Mouse (Mus musculus): Measurements from ENCODE around the gene Scnn1a. TPM values are rescaled to one million over a fixed set of nuclear protein-coding genes. Genes with fewer than 3 reads are reported as not detected.
A peak's percentile ranks its signal among the peaks of the same experiment; 100 is the strongest.

The Scnn1a gene
- polyA plus RNA-seq, 1 experiment from 2014 or later, result 0.21 TPM

DNA sequence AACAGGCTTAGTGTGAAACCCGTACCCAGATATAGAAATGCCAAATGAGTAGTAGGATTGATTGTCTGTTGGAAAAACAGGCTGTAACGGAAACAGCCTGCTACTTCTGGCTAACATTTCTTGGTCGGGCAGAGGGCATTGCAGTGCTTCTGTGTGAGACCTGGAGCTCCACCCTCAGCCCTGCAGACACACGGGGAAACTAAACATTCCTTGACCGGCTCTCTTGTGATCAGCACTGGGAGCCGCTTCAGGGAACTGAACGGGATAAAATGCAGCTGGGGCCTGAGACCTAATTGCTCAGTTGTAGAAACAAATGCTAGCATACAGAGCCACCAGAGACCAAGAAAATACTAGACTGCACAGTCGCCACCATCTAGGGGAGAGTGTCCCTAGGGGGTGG is 35.8 kb downstream of the Scnn1a start:
- H3K4me1 ChIP-seq (replicated peaks; ENCODE audit: control insufficient read depth, insufficient read depth, low read length), result peaks cover 12% of the 10 kb centered on the region; the same call in 1 of the 2 replicates
- H3K4me2 ChIP-seq (ENCODE audit: low read depth, low read length, severe bottlenecking), result no peak overlapping the region
- H3K9me3 ChIP-seq (ENCODE audit: control insufficient read depth, low read length), result no peaks in the 10 kb centered on the region
- ATAC-seq (replicated peaks; ENCODE audit: low FRiP score) (no peak), DNase-seq (ENCODE audit: low spot score) (no peak)
- no peak overlapping the region for H3K9ac ChIP-seq (ENCODE audit: low read length)
- peaks cover 8% of the 10 kb centered on the region; the same call in 1 of the 2 replicates for H3K27me3 ChIP-seq (ENCODE audit: control insufficient read depth, insufficient read depth, low read length)
- 49% methylated on average over 8 of the region's 8 CpGs for WGBS
- H3K4me3 ChIP-seq (ENCODE audit: low read depth, low read length), result no peak overlapping the region
- no peaks in the 10 kb centered on the region for H3K36me3 ChIP-seq (ENCODE audit: control insufficient read depth, insufficient read depth, low read length)
- H3K27ac ChIP-seq (ENCODE audit: low read depth, low read length), result no peak overlapping the region

DNA sequence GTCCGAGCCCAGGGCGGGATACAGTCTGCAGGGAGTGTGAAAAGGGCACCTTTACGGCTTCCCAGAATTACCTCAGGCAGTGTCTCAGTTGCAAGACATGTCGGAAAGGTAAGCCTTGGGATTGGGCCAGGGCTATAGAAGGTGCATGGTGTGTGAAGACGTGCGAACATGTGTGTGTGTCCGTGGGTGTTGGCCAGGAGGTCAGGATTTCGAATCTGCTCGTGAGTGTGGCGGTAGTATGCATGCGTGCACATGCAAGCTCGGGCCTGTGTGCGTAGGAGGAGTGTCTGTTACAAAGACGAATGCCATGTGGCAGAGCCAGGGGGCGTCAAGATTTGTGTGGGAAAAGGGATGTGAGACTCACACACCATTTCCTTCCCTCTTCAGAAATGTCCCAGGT is 36.9 kb downstream of the Scnn1a start:
- Histone ChIP-seq H3K27ac (ENCODE audit: low read depth, low read length) (no peak overlapping the region), H3K27me3 (ENCODE audit: control insufficient read depth, insufficient read depth, low read length) (peaks cover 10% of the 10 kb centered on the region), H3K4me2 (ENCODE audit: low read depth, low read length, severe bottlenecking) (no peak overlapping the region), H3K4me3 (ENCODE audit: low read depth, low read length) (no peak overlapping the region), H3K4me1 (replicated peaks; ENCODE audit: control insufficient read depth, insufficient read depth, low read length) (peaks cover 14% of the 10 kb centered on the region; the same call in 1 of the 2 replicates), H3K9me3 (ENCODE audit: control insufficient read depth, low read length) (no peaks in the 10 kb centered on the region), H3K9ac (ENCODE audit: low read length) (no peak overlapping the region), H3K36me3 (ENCODE audit: control insufficient read depth, insufficient read depth, low read length) (no peaks in the 10 kb centered on the region)
- 91% methylated on average over 15 of the region's 15 CpGs for WGBS
- DNase-seq (ENCODE audit: low spot score) (no peak), ATAC-seq (replicated peaks; ENCODE audit: low FRiP score) (no peak)

DNA sequence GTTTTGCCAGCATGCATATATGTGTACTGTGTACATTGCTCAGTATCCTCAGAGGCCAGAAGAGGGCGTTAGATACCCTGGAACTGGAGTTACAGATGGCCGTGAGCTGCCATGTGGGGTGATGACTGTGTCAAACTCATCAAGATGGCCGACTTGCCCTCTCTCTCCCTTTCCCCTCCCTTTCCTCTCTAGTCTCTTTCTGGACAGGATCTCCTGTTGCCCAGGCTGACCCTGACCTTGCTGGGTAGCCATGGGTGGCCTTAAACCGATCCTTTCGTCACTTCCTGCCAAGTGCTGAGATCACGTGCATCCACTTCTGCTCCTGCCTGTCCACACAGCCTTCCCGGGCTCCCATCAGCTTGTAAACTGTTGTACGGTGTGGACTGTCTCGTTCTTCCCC is 39.5 kb downstream of the Scnn1a start:
- ATAC-seq (replicated peaks; ENCODE audit: low FRiP score), result no peak
- Histone ChIP-seq H3K27me3 (ENCODE audit: control insufficient read depth, insufficient read depth, low read length) (peaks cover 27% of the 10 kb centered on the region), H3K4me1 (replicated peaks; ENCODE audit: control insufficient read depth, insufficient read depth, low read length) (peaks cover 9% of the 10 kb centered on the region; the same call in 1 of the 2 replicates), H3K4me2 (ENCODE audit: low read depth, low read length, severe bottlenecking) (no peak overlapping the region), H3K36me3 (ENCODE audit: control insufficient read depth, insufficient read depth, low read length) (no peaks in the 10 kb centered on the region), H3K9me3 (ENCODE audit: control insufficient read depth, low read length) (no peaks in the 10 kb centered on the region), H3K27ac (ENCODE audit: low read depth, low read length) (no peak overlapping the region), H3K4me3 (ENCODE audit: low read depth, low read length) (no peak overlapping the region), H3K9ac (ENCODE audit: low read length) (no peak overlapping the region)
- no peak for DNase-seq (ENCODE audit: low spot score)
- WGBS, result 53% methylated on average over 9 of the region's 9 CpGs

DNA sequence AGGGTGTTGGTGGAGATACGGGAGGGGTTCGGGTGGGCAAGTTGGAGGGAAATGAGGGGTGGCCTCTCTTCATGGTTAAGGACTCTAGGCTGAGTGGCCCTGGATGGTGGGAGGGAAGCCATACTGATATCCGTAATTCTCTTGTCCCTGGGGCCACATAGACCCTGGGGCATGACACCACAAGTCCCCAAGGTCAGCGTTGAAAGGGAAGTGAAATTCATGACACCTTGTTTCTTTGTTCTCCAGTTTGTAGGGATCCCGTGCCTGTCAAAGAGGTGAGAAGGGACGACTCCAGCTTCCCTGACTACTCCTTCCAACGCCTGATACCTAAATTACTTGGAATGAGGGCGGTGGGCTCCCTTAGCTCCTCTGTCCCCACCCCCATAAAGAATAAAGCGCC is 40.4 kb downstream of the Scnn1a start:
- no peak overlapping the region for H3K4me2 ChIP-seq (ENCODE audit: low read depth, low read length, severe bottlenecking)
- no peak for DNase-seq (ENCODE audit: low spot score)
- H3K9ac ChIP-seq (ENCODE audit: low read length), result no peak overlapping the region
- H3K4me3 ChIP-seq (ENCODE audit: low read depth, low read length), result no peak overlapping the region
- H3K36me3 ChIP-seq (ENCODE audit: control insufficient read depth, insufficient read depth, low read length), result no peaks in the 10 kb centered on the region
- H3K4me1 ChIP-seq (replicated peaks; ENCODE audit: control insufficient read depth, insufficient read depth, low read length), result peaks cover 6% of the 10 kb centered on the region; the same call in 1 of the 2 replicates
- ATAC-seq (replicated peaks; ENCODE audit: low FRiP score), result no peak
- WGBS, result 40% methylated on average over 9 of the region's 9 CpGs
- no peak overlapping the region for H3K27ac ChIP-seq (ENCODE audit: low read depth, low read length)
- no peaks in the 10 kb centered on the region for H3K9me3 ChIP-seq (ENCODE audit: control insufficient read depth, low read length)
- H3K27me3 ChIP-seq (ENCODE audit: control insufficient read depth, insufficient read depth, low read length), result peaks cover 27% of the 10 kb centered on the region

DNA sequence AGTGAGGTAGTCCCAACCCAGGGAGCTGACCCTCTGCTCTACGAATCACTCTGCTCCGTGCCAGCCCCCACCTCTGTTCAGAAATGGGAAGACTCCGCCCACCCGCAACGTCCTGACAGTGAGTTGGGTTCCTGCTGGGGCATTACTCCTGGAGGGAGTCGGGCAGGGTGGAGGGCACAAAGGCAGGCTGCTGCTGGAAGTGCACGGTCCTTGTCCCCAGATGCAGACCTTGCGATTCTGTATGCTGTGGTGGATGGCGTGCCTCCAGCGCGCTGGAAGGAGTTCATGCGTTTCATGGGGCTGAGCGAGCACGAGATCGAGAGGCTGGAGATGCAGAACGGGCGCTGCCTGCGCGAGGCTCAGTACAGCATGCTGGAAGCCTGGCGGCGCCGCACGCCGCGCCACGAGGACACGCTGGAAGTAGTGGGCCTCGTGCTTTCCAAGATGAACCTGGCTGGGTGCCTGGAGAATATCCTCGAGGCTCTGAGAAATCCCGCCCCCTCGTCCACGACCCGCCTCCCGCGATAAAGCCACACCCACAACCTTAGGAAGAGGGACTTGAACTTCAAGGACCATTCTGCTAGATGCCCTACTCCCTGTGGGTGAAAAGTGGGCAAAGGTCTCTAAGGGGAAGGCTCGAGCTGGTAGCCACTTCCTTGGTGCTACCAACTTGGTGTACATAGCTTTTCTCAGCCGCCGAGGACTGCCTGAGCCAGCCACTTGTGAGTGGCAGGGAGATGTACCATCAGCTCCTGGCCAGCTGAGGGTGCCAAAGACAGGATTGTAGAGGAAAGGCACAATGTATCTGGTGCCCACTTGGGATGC is 41.2 kb downstream of the Scnn1a start:
- DNase-seq (ENCODE audit: low spot score) (no peak), ATAC-seq (replicated peaks; ENCODE audit: low FRiP score) (peak; percentile 34; the same call in 1 of the 2 replicates)
- Histone ChIP-seq H3K27ac (ENCODE audit: low read depth, low read length) (no peak overlapping the region), H3K9ac (ENCODE audit: low read length) (no peak overlapping the region), H3K27me3 (ENCODE audit: control insufficient read depth, insufficient read depth, low read length) (peaks cover 27% of the 10 kb centered on the region), H3K4me3 (ENCODE audit: low read depth, low read length) (0 out of 2 replicates have a peak overlapping the region, but pooled peaks have one; percentile 3), H3K4me1 (replicated peaks; ENCODE audit: control insufficient read depth, insufficient read depth, low read length) (peaks cover 6% of the 10 kb centered on the region; the same call in 1 of the 2 replicates), H3K9me3 (ENCODE audit: control insufficient read depth, low read length) (no peaks in the 10 kb centered on the region), H3K4me2 (ENCODE audit: low read depth, low read length, severe bottlenecking) (peak overlapping the region; percentile 37), H3K36me3 (ENCODE audit: control insufficient read depth, insufficient read depth, low read length) (no peaks in the 10 kb centered on the region)
- WGBS, result 8% methylated on average over 38 of the region's 38 CpGs

DNA sequence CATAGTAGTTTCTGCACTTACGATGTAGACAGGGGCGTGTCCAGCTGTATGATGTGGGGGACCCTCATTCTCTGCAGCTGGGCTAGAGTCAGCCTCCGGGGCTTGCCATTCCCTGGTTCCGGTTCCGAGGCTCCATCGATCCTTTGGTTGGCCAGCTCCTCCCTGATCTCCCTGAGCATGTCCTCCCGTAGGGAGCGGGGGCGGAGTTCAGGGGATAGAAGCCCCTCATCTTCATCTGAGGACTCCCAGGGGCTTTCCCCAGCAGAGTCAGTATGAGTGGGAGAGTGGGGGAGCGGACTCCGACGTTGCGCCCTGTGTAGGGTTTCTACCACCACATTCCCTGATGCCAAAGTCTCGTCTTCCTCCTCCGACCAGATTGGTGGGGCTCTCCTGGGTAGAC is 42.6 kb downstream of the Scnn1a start:
- DNase-seq (ENCODE audit: low spot score) (no peak), ATAC-seq (replicated peaks; ENCODE audit: low FRiP score) (no peak)
- Histone ChIP-seq H3K36me3 (ENCODE audit: control insufficient read depth, insufficient read depth, low read length) (no peaks in the 10 kb centered on the region), H3K4me2 (ENCODE audit: low read depth, low read length, severe bottlenecking) (peak overlapping the region; percentile 1; the same call in 1 of the 2 replicates), H3K9ac (ENCODE audit: low read length) (no peak overlapping the region), H3K4me3 (ENCODE audit: low read depth, low read length) (no peak overlapping the region), H3K4me1 (replicated peaks; ENCODE audit: control insufficient read depth, insufficient read depth, low read length) (peaks cover 6% of the 10 kb centered on the region; the same call in 1 of the 2 replicates), H3K27ac (ENCODE audit: low read depth, low read length) (no peak overlapping the region), H3K9me3 (ENCODE audit: control insufficient read depth, low read length) (no peaks in the 10 kb centered on the region), H3K27me3 (ENCODE audit: control insufficient read depth, insufficient read depth, low read length) (peaks cover 27% of the 10 kb centered on the region)
- WGBS, result 13% methylated on average over 15 of the region's 15 CpGs

DNA sequence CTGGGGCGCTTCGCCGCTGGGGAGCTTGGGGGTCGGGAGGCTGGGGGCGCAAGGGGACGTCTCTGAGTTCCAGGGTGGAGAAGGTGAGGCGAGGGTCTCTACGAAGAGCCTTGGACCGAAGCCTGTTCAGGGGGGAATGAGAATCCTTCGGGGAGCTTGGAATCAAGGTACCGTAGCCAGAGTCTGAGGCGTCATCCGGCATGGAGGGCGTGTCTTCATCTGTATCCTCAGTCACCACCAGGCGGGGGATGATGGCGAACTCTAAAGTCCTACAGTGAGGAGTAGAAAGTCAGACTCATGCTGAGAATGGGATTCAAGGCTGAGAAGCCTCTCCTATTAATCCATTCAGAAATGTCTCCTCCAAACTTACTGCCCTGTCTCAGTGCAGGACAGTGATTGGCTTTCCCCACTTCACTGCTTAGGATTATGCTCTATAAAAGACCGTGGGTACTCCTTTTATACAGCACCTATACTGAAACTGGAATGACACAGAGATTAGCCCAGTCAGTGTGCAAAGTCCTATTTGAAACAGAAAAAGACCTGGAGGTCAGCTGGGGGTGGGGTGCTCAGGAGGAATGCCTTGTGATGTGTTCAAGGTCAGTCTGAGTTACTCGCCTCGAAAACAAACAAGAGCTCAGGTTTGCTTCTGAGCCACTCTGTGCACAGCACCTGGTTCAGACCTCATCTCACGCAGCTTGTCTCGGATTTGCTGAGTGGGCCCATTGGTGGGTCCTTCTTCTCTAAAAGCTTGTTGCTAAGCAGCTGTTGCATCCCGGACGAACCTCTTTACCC is 43.2 kb downstream of the Scnn1a start:
- WGBS, result 7% methylated on average over 23 of the region's 23 CpGs
- Histone ChIP-seq H3K27ac (ENCODE audit: low read depth, low read length) (no peak overlapping the region), H3K4me1 (replicated peaks; ENCODE audit: control insufficient read depth, insufficient read depth, low read length) (peaks cover 6% of the 10 kb centered on the region; the same call in 1 of the 2 replicates), H3K9ac (ENCODE audit: low read length) (no peak overlapping the region), H3K9me3 (ENCODE audit: control insufficient read depth, low read length) (no peaks in the 10 kb centered on the region), H3K36me3 (ENCODE audit: control insufficient read depth, insufficient read depth, low read length) (no peaks in the 10 kb centered on the region), H3K4me2 (ENCODE audit: low read depth, low read length, severe bottlenecking) (peak overlapping the region; percentile 1; the same call in 1 of the 2 replicates), H3K27me3 (ENCODE audit: control insufficient read depth, insufficient read depth, low read length) (peaks cover 27% of the 10 kb centered on the region), H3K4me3 (ENCODE audit: low read depth, low read length) (no peak overlapping the region)
- no peak for DNase-seq (ENCODE audit: low spot score)
- ATAC-seq (replicated peaks; ENCODE audit: low FRiP score), result no peak

DNA sequence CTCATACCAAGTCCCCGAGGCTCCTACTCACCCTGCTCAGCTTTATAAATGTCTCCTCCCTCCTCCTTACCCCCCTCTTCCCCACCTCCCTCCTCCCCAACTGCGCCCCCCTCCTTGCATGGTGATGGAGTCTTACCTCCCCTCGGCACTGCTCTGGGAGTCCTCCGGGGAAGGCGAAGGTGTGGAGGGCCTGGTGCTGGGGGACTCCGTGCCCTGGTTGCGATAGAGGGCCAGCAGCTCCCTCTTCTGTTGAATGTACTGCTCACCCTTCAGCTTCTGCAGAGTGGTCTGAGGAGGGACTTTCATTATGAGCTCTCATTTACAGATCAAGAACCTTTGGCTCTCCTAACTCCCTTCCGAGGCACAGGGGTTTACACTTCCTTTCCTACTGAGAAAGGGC is 44.0 kb downstream of the Scnn1a start:
- Histone ChIP-seq H3K27me3 (ENCODE audit: control insufficient read depth, insufficient read depth, low read length) (peaks cover 27% of the 10 kb centered on the region), H3K4me2 (ENCODE audit: low read depth, low read length, severe bottlenecking) (no peak overlapping the region), H3K4me3 (ENCODE audit: low read depth, low read length) (no peak overlapping the region), H3K9ac (ENCODE audit: low read length) (no peak overlapping the region), H3K36me3 (ENCODE audit: control insufficient read depth, insufficient read depth, low read length) (no peaks in the 10 kb centered on the region), H3K4me1 (replicated peaks; ENCODE audit: control insufficient read depth, insufficient read depth, low read length) (peaks cover 6% of the 10 kb centered on the region; the same call in 1 of the 2 replicates), H3K9me3 (ENCODE audit: control insufficient read depth, low read length) (no peaks in the 10 kb centered on the region), H3K27ac (ENCODE audit: low read depth, low read length) (no peak overlapping the region)
- ATAC-seq (replicated peaks; ENCODE audit: low FRiP score) (no peak), DNase-seq (ENCODE audit: low spot score) (no peak)
- WGBS, result 5% methylated on average over 8 of the region's 8 CpGs
